Mouse (Mus musculus): ENCODE results near the gene Dtx1. TPM values are rescaled to one million over a fixed set of nuclear protein-coding genes. Genes with fewer than 3 reads are reported as not detected.

The Dtx1 gene
- total RNA-seq (2015; ENCODE audit: low replicate concordance): not detected in 2 replicates
- not detected in 2 replicates for total RNA-seq (2017; ENCODE audit: low replicate concordance)

DNA sequence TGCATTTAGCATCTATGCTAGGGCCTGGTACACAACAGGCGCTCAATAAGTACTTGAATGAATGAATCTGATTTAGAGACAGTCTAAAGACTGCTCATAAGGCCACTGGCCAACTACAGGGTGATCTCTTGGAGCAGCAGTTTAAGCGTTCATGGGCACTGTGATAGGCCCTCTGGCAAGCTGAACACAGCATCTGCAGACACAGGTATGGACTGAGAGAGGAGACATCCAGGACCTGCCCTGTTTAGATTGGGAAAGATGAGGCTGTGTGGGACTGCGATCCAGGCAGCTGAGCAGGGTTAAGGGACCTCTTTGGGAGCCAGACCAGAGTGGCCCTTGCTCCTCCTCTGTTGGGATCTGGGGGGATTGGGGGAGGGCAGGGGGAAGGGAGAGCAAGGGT is at the start of gene Dtx1:
Gene Dtx1, minus strand, starts transcription at position 101 of the 400 bp plus-strand sequence.
- no peak for ATAC-seq (replicated peaks; ENCODE audit: low FRiP score, poor library complexity, severe bottlenecking)

DNA sequence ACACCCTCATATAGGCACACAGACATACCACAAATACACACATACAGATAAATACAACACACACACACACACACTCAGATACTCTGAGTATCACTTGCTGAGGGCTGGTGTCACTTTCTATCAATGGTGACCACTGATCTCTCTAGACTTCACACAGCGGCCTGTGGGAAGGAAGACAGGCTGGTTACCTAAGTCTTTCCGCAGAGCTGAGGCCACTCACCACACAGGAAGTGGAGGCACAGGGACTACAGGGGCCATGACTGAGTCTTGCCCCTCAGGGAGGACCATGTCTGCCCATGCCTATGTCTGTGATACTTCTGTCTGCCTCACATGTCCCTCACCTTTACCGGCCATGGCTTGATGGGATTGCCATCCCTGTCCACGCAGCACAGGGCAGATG is 42.5 kb upstream of the Dtx1 start:
- ATAC-seq (replicated peaks; ENCODE audit: low FRiP score, poor library complexity, severe bottlenecking): no peak

DNA sequence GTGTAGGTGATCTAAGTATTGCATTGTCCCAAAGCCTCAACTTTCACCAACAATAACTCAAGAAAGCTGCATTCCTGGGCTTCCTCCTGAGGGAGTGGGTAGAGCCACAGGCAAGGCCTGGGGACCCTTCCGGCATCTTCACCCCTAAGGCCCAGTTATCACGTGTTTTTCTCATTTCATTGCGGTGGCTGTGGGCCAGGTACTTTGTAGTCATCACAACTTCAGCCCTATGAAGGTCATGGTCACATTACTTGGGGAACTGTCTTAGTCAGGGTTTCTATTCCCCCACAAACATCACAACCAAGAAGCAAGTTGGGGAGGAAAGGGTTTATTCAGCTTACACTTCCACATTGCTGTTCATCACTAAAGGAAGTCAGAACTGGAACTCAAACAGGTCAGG is 41.1 kb upstream of the Dtx1 start:
- no peak for ATAC-seq (replicated peaks; ENCODE audit: low FRiP score, poor library complexity, severe bottlenecking)

DNA sequence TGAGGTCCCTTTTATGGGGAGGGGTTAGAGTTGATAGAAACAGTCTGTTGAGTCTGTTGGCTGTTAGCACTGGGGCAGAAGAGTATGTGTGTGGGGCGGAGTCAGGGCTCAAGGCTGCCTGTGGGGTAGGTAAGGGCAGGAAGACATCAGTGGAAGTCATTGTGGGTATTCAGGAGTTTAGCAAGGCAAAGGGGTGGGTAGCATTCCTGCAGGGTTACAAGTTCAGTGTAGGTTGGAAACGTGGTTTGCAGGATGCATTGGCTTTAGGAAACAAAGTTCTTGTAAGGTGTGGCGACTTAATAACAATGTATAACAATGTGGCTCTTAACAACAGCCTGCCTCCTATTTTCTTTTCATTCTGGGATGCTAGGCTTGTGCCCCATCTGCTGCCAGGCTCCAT is 39.5 kb upstream of the Dtx1 start:
- no peak for ATAC-seq (replicated peaks; ENCODE audit: low FRiP score, poor library complexity, severe bottlenecking)

DNA sequence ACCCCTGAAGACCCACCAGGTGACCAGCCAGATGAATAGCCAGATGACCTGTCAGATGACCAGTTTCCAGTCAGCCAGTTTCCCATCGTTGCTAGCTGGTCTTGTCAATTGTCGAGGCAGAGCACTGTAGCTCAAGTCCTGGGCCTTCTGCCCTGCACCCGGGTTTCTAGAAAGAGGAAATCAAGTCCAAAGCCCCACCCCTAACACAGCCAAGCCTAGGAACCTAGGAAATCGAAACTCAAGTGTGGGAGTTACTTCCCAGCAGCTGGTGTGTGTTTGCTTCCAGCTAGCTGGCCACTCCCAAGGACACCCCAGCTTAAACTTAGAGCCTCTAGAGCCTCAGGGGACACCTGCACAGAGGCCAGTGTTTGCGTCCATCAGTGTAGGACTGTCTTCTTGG is 38.0 kb upstream of the Dtx1 start, which contains the start of gene Oas2:
Gene Oas2, minus strand, starts transcription at position 166 of the 400 bp plus-strand sequence.
- ATAC-seq (replicated peaks; ENCODE audit: low FRiP score, poor library complexity, severe bottlenecking): no peak

DNA sequence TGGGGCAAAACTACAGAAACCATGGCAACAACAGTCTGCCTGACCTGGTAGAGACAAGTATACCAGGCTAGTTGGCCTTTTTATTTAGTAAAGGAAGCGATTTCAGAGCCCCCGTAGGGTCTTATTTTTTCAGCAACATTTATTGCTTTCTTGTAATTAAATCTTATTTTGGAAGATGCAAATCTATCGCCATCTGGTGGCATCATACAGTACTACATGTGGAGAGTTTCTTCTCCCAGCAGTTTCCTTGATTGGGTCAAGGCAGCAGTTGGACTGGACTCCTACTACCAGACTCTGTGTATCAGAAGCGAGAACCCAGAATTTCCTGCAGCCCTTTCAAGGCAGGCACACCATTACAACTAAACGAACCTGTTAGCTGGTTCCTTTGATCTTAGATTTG is 34.7 kb upstream of the Dtx1 start:
- ATAC-seq (replicated peaks; ENCODE audit: low FRiP score, poor library complexity, severe bottlenecking): no peak

DNA sequence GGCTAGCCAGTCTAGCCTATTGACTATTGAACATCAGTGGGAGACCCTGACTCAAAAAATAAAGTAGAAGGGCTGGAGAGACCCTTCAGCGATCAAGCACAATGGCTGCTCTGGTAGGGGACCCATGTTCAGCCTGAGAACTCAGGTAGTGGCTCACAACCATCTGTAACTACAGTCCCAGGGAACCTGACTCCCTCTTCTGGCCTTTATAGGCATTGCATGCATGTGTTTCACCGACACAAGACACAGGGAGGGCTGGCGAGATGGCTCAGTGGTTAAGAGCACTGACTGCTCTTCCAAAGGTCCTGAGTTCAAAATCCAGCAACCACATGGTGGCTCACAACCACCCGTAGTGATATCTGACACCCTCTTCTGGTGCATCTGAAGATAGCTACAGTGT is 30.4 kb upstream of the Dtx1 start:
- ATAC-seq (replicated peaks; ENCODE audit: low FRiP score, poor library complexity, severe bottlenecking): peak; percentile 72

DNA sequence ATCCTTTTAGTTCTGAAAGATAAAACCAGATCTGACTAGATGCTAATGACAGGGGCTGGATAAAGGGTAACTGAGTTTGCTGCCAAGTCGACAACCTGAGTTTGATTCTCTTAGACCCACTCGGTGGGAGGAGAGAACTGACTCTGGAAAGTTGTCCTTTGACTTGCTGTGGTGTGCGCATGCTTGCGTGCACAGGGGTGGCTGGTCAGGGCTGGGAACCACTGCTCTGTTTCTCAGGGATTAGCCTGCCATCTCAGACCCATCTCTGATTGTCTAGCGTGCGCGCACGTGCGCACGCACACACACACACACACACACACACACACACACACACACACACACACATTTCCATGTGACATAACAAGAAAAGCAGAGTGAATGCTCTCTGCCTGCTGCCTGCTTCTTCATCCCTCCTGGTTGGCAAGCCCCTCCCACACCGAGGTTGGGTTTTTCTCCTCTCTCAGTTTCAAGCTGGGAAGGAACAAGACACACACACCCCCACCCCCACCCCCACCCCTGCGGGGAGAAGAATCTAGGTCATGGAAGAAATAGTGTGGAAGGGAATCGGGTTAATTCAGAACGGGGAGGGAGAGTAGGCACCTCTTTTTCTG is 22.8 kb upstream of the Dtx1 start:
- ATAC-seq (replicated peaks; ENCODE audit: low FRiP score, poor library complexity, severe bottlenecking): no peak

DNA sequence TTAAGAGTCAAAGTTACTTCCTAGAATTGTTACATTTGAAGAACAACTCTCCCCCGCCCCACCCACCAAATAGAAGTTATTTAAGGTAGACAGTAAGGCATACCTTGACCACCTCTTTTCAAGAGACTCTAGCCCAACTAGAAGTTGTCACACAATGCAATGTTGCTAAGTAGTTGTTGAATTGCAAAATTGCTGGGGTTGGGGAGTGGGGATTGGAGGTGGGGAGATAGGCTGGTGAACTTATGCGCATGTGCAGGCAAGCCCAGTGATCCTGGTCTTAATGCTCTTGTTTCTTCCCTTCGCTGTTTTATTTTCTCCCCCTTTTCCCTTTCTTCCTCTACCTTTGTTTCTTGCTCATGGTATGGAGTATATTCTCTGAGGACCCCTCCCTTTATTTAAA is 22.0 kb upstream of the Dtx1 start:
- ATAC-seq (replicated peaks; ENCODE audit: low FRiP score, poor library complexity, severe bottlenecking): no peak

DNA sequence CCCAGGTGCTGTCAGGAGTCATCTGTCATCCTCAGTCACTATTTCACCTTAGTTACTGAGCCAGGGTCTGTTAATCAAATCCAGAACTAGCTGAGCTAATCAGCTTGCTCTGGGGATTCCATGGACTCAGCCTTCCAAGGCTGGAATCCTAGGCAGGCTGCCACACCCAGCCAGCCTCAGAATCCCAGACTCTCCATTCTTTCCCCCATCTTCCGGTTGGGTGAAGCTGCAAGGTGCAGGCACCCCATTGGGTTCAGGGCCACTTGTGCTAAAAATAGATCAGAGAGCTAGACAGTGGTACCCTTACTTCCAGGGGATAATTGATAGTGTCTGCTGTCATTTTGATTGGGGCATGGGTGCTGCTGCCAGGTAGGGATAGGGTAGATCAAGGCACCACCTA is 21.0 kb upstream of the Dtx1 start:
- no peak for ATAC-seq (replicated peaks; ENCODE audit: low FRiP score, poor library complexity, severe bottlenecking)

DNA sequence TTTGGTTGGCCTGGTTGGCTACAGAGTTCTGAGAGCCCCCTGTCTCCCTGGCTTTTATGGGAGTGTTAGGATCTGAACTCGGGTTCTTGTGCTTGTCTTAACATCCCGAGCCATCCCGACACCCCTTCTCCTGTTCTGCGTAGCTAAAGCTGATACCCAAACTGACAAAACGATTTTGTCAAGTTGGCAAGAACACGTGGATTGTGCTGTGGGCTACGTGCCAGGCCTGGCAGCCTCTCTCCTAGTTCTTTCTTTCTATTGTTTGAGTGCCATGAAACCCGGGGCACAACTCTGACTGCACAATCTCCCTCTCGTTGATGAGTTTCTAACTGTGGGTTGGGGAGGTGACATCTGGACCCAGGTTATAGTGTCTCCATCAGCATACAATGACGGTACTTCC is 17.6 kb upstream of the Dtx1 start:
- ATAC-seq (replicated peaks; ENCODE audit: low FRiP score, poor library complexity, severe bottlenecking): no peak

DNA sequence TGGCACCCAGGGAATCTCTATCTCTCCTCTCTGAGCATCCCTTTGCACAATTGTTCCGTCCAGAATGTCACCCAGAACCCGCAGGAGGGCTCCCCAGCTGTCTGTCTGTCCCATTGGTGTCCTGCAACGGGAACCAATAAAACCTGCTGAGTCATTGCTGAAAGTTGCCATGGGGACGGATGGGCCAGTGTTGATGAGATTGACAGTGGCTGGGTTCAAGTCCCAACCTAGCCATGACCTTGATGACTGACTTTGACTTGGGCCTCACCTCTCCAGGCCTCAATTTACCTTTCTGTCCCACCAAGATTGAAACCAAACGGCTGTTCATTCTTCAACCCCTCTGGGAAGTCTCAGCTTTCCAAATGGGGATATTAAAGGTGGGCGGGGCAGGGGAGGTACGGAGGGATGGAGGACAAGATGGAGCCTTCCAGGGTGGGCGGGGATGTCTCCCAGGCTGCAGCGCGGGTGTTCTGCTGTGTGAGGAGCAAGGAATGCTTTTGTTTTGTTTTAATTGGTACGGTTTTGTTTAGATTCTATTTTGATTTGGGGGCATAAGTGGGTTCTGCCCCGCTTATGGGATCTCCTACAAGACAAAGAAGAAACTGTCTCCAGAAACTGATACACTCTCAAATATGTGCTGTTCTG is 14.2 kb upstream of the Dtx1 start:
- ATAC-seq (replicated peaks; ENCODE audit: low FRiP score, poor library complexity, severe bottlenecking): no peak

DNA sequence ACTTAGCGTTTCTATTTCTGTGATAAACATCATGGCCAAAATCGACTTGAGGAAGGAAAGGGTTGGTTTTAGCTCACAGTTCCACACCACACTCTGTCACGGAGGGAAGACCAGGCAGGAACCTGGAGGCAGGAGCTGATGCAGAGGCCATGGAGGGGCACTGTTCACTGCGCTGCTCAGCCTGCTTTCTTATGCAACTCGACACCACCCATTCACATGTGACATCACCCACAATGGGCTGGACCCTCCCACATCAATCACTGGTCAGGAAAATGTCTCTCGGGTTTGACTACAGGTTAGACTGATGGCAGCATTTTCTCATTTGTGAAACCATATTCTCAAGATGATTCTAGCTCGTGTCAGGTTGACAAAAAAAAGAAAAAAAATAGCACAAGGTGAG is 9.3 kb upstream of the Dtx1 start:
- ATAC-seq (replicated peaks; ENCODE audit: low FRiP score, poor library complexity, severe bottlenecking): no peak

DNA sequence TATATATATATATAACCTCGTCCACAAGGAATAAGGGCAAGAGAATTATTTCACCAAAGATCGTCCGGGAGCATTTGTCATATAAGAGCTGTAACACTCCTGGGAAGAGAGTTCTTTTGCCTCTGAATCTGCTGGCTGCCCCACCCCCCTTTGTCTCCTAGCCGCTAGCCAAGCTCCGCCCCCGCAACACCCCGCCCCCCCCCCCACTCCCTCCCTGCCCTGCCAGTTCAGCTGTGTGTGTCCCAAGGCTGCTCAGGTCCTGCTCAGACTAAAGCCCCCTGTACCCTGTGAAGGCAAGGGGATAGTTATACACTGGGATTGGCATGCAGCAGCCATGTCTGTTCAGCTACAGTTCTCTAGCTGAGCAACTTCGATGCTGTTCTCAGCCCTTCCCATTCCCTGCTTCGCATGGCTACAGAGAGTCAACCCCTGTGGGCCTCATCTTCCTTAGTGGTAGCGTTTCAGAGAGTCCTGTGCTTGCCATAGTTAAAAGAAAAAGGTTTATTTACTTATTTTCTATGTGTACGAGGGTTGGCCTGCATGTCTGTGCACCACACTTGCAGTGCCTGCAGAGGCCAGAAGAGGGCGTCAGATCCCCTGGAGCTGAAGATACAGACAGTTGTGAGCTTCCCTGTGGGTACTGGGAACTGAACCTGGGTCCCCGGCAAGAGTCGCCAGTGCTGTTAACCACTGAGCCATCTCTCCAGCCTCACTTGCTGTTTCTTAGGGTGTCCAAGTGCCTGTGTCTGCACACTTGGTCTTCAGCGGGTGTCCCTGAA is 7.1 kb upstream of the Dtx1 start:
- no peak for ATAC-seq (replicated peaks; ENCODE audit: low FRiP score, poor library complexity, severe bottlenecking)

DNA sequence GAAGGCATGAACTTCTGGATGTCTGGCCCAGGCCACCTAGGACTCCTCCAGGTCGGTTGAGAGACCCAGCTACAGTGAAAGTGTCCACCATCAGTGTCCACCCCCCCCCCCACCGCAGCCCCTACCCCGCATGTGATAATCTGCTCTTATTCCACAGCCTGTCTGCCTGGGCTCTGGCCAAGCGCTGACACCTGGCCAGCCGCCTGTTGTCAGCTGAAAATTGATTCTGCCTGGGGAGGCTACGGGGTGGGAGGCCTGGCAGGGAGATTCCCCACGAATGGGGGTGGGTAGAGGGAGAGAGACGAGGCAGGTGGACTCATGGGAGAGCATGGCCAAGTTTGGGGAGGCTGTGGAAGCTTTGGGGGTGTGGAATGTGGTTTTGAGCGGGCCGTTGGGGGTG is 5.4 kb upstream of the Dtx1 start:
- ATAC-seq (replicated peaks; ENCODE audit: low FRiP score, poor library complexity, severe bottlenecking): no peak

DNA sequence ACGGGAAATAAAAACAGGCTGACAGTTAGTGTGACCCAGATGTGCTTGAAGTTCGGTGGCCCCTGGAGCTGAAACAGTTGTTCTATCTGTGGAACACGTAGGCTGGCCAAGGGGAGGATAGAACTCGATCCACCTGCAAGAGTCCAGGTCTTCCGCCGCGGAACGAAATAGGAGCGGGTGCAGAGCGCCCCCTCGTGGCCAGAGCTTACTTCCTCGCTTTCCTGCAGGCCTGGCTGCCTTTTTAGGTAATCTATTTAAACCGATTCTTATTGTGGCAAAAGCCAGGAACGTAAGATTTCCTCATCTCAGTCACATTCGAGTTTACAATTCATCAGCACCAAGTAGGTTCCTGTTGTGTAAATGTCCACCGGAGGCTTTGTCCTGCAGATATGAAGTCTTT is 2.6 kb upstream of the Dtx1 start:
- ATAC-seq (replicated peaks; ENCODE audit: low FRiP score, poor library complexity, severe bottlenecking): no peak

DNA sequence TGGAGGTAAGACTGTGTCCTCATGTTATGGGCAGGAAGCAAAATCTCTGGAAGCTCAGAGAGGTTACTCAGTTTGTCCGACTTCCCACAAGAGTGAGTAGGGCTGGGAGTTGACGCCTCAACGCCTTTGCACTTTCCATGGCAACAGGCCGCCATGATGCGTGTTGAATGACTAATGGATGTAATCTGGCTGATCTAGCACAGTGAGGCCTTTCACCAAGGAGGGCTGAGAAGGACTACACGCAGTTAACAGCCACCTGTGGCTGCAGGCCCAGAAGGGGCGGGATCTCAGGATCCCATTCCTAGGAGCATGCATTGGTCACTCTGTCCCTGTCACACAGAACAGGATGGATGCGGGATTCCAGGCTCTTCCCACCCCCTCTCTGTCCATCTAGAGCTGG is 994 bp upstream of the Dtx1 start:
- ATAC-seq (replicated peaks; ENCODE audit: low FRiP score, poor library complexity, severe bottlenecking): no peak

DNA sequence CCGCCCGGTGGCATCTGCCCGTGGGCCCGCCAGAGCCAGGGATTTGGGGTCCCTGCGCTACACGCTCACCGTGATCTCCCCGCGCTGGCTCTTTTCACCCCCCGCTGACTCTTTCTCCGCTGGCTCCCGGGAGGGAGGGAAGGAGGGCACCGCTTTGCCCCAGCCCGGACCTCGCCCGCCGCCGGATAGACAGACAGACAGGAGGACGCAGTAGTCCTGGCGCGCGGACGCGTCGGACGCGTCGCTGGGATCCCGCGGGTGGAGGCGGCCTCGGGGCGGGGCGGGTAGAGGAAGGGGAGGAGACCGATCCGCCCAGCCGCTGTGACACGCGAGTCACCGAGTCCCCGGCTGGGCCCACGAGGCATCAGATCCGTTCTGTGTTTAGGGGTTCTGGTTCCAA is 311 bp downstream of the Dtx1 start:
- no peak for ATAC-seq (replicated peaks; ENCODE audit: low FRiP score, poor library complexity, severe bottlenecking)

DNA sequence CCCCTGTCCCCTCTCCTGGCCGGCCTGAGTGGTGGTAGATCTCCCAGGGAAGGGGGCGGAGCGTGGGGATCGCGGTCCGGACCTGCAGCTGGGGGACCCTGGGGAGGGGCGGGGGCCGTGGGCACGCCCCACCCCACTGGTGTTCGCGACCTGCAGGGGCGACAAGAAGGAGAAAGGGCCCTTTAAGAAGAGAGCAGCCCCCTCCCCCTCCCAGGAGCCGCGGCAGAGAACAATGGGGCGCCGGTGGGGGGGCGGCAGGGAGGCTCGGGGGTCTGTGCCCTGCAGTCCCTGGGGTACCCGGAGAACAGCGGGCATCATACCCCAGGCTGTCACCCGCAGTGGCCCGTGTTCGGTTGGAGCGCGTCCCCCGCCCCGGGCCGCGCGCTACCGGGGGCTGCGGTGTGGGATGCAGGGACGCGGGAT is 890 bp downstream of the Dtx1 start:
- no peak for ATAC-seq (replicated peaks; ENCODE audit: low FRiP score, poor library complexity, severe bottlenecking)

DNA sequence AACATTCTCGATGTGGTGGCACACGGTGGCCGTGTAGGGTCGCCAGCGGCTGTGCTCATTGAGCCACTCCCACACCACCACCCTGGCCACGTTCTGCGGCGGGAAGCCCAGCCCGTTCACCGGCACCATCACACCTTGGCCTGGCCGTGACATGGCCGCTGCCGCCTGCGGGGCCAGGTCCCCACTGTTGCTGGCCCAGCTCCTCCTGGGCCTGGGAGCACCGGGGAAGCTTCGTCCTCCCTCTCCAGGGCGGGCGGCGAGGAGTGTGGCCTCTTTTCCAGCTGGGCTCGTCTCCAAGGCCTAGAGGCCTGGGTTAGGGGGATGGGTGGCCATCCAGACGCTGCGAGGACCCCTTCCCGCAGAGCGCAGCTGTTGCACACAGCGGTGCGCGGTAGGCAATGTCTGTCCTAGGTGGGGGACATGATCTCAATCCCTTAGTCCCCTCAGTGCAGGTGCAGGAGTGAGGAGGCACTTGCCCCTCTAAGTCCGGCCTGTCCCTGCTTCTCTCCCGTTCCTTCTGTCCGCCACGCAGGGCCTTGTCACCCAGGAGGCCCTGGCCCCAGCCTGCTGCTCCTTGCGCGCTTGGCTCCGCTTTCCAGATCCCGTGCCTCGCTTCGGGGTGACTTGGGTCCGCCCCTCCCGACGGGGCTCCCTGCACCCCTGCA is 1.4 kb downstream of the Dtx1 start:
- ATAC-seq (replicated peaks; ENCODE audit: low FRiP score, poor library complexity, severe bottlenecking): no peak

DNA sequence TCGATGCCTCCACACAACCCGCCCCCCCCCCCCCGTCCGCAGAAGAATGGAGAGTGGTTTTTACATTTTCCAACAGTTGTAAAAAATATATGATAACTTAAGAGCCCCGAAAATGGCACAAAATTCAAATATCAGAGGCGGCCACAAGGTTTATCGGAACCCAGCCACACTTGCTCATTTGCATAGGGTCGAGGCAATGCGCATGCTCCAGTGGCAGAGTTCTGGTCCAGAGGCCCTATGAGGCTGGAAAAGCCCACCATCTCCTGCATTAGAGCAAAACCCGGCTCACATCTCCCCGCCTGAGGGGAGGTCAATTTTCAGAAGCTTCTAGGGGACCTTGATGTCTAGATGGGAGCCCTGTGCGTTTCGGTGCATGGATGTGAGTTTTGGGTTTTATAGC is 4.8 kb downstream of the Dtx1 start:
- ATAC-seq (replicated peaks; ENCODE audit: low FRiP score, poor library complexity, severe bottlenecking): no peak
